Mouse (Mus musculus) stomach, embryonic 14.5 days (tissue): ENCODE data around the gene Tmem251. TPM values are rescaled to one million over a fixed set of nuclear protein-coding genes. Genes with fewer than 3 reads are reported as not detected.

Source experiments
- ATAC-seq: fragments of 200-750 bp; cut with Nextera tagmentation; 2 replicates; pipeline ENCODE4 v1.8.0; 2017; ENCODE audit warnings: low read depth, moderate TSS enrichment; ENCODE audit not compliant: insufficient number of reproducible peaks, insufficient read depth, low FRiP score
- H3K27ac ChIP-seq: fragments of 300-500 bp; sonication (generic); 2 replicates; pipeline ENCODE4 v1.5.1; 2014; ENCODE audit warnings: mild to moderate bottlenecking, low read length, moderate library complexity, mixed read lengths
- H3K27me3 ChIP-seq: fragments of 300-500 bp; sonication (generic); 2 replicates; pipeline ENCODE4 v1.6.1; 2014; ENCODE audit warnings: low read length, control low read depth, mixed read lengths; ENCODE audit not compliant: control insufficient read depth, insufficient read depth
- H3K36me3 ChIP-seq: fragments of 300-500 bp; sonication (generic); 2 replicates; pipeline ENCODE4 v1.6.1; 2014; ENCODE audit warnings: mild to moderate bottlenecking, control low read depth, low read length, moderate library complexity, mixed read lengths; ENCODE audit not compliant: control insufficient read depth, insufficient read depth
- H3K4me1 ChIP-seq: fragments of 300-500 bp; sonication (generic); 2 replicates; pipeline ENCODE4 v1.6.1; 2014; ENCODE audit warnings: low read length, control low read depth, mixed read lengths; ENCODE audit not compliant: control insufficient read depth, insufficient read depth
- H3K4me2 ChIP-seq: fragments of 300-500 bp; sonication (generic); replicated peaks from 2 replicates; pipeline ENCODE4 v1.6.1; 2014; ENCODE audit warnings: low read depth, low read length, control low read depth
- H3K4me3 ChIP-seq: fragments of 300-500 bp; sonication (generic); 2 replicates; pipeline ENCODE4 v1.5.1; 2014; ENCODE audit warnings: low read depth, low read length, control low read depth
- H3K9ac ChIP-seq: fragments of 300-500 bp; sonication (generic); replicated peaks from 2 replicates; pipeline ENCODE4 v1.6.1; 2014; ENCODE audit warnings: low read depth, mild to moderate bottlenecking, control low read depth, low read length, moderate library complexity, mixed read lengths
- H3K9me3 ChIP-seq: fragments of 300-500 bp; sonication (generic); 2 replicates; pipeline ENCODE4 v1.6.1; 2016; ENCODE audit warnings: low read depth, low read length, control low read depth; ENCODE audit not compliant: control insufficient read depth
- whole genome bisulfite sequencing: fragments of 180-500 bp; shearing (Covaris S2); extraction: QIAGEN DNeasy Blood & Tissue Kit; methylation state at CpG from one replicate; pipeline ENCODE4 v1.1.7; 2014; 5-methylcytosine and 5-hydroxymethylcytosine counted together
- polyA plus RNA-seq: library from polyadenylated mRNA; unstranded; fragments of >200 nt; fragmentation: Nextera tagmentation; extraction: Ambion mirVana; gene quantifications from 2 replicates; pipeline ENCODE4 v1.2.1, GENCODE M21; 2014

Tmem251 gene
- polyA plus RNA-seq, 1 experiment from 2014 or later: 12.2 TPM

- Histone ChIP-seq H3K4me3 (no peak overlapping the region), H3K27me3 (no peaks in the 10 kb centered on the region), H3K9me3 (no peaks in the 10 kb centered on the region), H3K9ac (no peak overlapping the region), H3K4me1 (no peaks in the 10 kb centered on the region), H3K4me2 (no peak overlapping the region; the same call in 1 of the 2 replicates), H3K36me3 (no peaks in the 10 kb centered on the region), H3K27ac (no peak overlapping the region)
- peak; percentile 14; the same call in 1 of the 2 replicates for ATAC-seq
- WGBS: 27% methylated on average over 13 of the region's 13 CpGs
Observed at GRCm38 (mm10) chr12:102719552-102720315, 23.8 kb upstream of the Tmem251 start.

GRCm38 (mm10) chr12:102722451-102722850 is 21.1 kb upstream of the Tmem251 start:
- no peaks in the 10 kb centered on the region for H3K27me3 ChIP-seq
- H3K36me3 ChIP-seq: no peaks in the 10 kb centered on the region
- no peak overlapping the region for H3K4me2 ChIP-seq
- ATAC-seq: peak; percentile 38; the same call in 1 of the 2 replicates
- no peaks in the 10 kb centered on the region for H3K4me1 ChIP-seq
- 52% methylated on average over 11 of the region's 11 CpGs for WGBS
- no peak overlapping the region for H3K4me3 ChIP-seq
- H3K27ac ChIP-seq: no peak overlapping the region
- H3K9me3 ChIP-seq: no peaks in the 10 kb centered on the region
- H3K9ac ChIP-seq: no peak overlapping the region

DNA sequence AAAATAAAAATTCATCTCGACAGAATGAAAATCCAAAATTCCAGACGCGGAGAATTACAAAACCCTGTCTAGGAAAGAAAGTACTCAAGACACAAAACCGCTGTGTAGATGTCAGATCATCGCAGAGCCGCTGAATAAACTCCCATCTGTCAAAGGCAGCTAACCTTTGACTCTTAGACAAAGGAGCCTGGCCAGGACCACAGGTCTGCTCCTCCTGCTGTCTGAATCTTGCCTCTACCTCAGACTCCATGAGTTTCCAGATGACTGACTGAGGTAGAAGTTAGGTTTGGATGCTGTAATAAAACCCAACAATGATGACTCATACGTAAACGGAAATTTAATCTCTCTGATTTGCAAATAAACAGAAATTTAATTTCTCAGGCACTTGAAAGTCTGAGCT is 20.6 kb upstream of the Tmem251 start:
- Histone ChIP-seq H3K9me3 (no peaks in the 10 kb centered on the region), H3K4me3 (no peak overlapping the region), H3K27me3 (no peaks in the 10 kb centered on the region), H3K9ac (no peak overlapping the region), H3K4me2 (no peak overlapping the region), H3K27ac (no peak overlapping the region), H3K4me1 (no peaks in the 10 kb centered on the region), H3K36me3 (no peaks in the 10 kb centered on the region)
- no peak for ATAC-seq
- WGBS: 60% methylated on average over 8 of the region's 8 CpGs

DNA sequence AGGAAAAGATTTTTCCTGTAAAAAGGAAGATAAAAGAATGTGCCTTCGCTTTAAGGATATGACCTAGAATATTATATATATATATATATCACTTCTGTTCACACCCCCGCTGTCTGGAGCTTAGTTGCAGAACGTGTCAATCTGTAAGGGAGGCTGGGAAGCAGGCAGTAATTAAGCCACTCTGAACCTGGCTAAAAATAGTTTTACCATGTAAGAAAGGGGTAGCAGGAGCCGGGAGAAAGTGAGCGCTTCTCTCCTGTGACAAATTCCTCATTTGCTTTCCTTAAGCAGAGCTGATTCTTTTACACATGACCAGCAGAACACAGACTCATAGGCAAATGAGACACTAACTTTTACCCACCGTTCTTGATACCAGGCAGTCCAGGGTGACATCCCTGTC is 19.7 kb upstream of the Tmem251 start:
- no peak overlapping the region for H3K4me2 ChIP-seq
- no peaks in the 10 kb centered on the region for H3K4me1 ChIP-seq
- H3K36me3 ChIP-seq: no peaks in the 10 kb centered on the region
- H3K9ac ChIP-seq: no peak overlapping the region
- no peaks in the 10 kb centered on the region for H3K9me3 ChIP-seq
- WGBS: 66% methylated on average over 6 of the region's 6 CpGs
- no peak overlapping the region for H3K27ac ChIP-seq
- H3K27me3 ChIP-seq: no peaks in the 10 kb centered on the region
- ATAC-seq: no peak
- H3K4me3 ChIP-seq: no peak overlapping the region

GRCm38 (mm10) chr12:102725146-102725545 is 18.4 kb upstream of the Tmem251 start:
- Histone ChIP-seq H3K27ac (no peak overlapping the region), H3K4me3 (no peak overlapping the region), H3K27me3 (no peaks in the 10 kb centered on the region), H3K4me1 (peaks cover 4% of the 10 kb centered on the region; the same call in 1 of the 2 replicates), H3K4me2 (no peak overlapping the region), H3K9me3 (no peaks in the 10 kb centered on the region), H3K9ac (no peak overlapping the region), H3K36me3 (no peaks in the 10 kb centered on the region)
- no peak for ATAC-seq
- 94% methylated on average over 6 of the region's 6 CpGs for WGBS

- no peak for ATAC-seq
- no peaks in the 10 kb centered on the region for H3K36me3 ChIP-seq
- no peak overlapping the region for H3K4me3 ChIP-seq
- 66% methylated on average over 7 of the region's 7 CpGs for WGBS
- no peak overlapping the region for H3K27ac ChIP-seq
- H3K4me2 ChIP-seq: no peak overlapping the region
- no peak overlapping the region for H3K9ac ChIP-seq
- no peaks in the 10 kb centered on the region for H3K9me3 ChIP-seq
- H3K4me1 ChIP-seq: peaks cover 6% of the 10 kb centered on the region; the same call in 1 of the 2 replicates
- H3K27me3 ChIP-seq: no peaks in the 10 kb centered on the region
Observed at GRCm38 (mm10) chr12:102725761-102726175, 17.8 kb upstream of the Tmem251 start.

- Histone ChIP-seq H3K4me2 (peak overlapping the region; percentile 34), H3K4me1 (peaks cover 12% of the 10 kb centered on the region; the same call in 1 of the 2 replicates), H3K4me3 (no peak overlapping the region), H3K27ac (peak overlapping the region; percentile 80), H3K36me3 (no peaks in the 10 kb centered on the region), H3K9ac (no peak overlapping the region), H3K27me3 (no peaks in the 10 kb centered on the region), H3K9me3 (no peaks in the 10 kb centered on the region)
- ATAC-seq: peak; percentile 96
- 27% methylated on average over 26 of the region's 26 CpGs for WGBS
Observed at GRCm38 (mm10) chr12:102729855-102730797, 13.4 kb upstream of the Tmem251 start.

- Histone ChIP-seq H3K4me2 (peak overlapping the region; percentile 34), H3K27ac (peak overlapping the region; percentile 79; the same call in 1 of the 2 replicates), H3K36me3 (no peaks in the 10 kb centered on the region), H3K4me1 (peaks cover 12% of the 10 kb centered on the region; the same call in 1 of the 2 replicates), H3K4me3 (no peak overlapping the region), H3K27me3 (no peaks in the 10 kb centered on the region), H3K9ac (no peak overlapping the region), H3K9me3 (no peaks in the 10 kb centered on the region)
- 24% methylated on average over 16 of the region's 16 CpGs for WGBS
- 0 out of 2 replicates have a peak, but pooled peaks have one; percentile 7 for ATAC-seq
Observed at GRCm38 (mm10) chr12:102730798-102731619, 12.6 kb upstream of the Tmem251 start.
